Mouse (Mus musculus): ENCODE data around the gene Gm11168.
"Not testable (repeated sequence)": the region's sequence is repeated elsewhere in the genome, so short reads cannot be mapped to it uniquely, and the experiment has no call there.

DNA sequence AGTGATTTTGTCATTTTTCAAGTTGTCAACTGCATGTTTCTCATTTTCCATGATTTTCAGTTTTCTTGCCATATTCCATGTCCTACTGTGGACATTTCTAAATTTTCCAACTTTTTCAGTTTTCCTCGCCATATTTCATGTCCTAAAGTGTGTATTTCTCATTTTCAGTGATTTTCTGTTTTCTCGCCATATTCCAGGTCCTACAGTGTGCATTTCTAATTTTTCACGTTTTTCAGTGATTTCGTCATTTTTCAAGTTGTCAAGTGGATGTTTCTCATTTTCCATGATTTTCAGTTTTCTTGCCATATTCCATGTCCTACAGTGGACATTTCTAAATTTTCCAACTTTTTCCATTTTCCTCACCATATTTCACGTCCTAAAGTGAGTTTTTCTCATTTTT, 3.0 kb downstream of the Gm11168 start:
- not testable (repeated sequence) for TF ChIP-seq CTCF, EP300 (IDR thresholded peaks at IDR 0.05)
